ENCODE assay signal across 22 mouse cellular contexts in genomic region chr4:53688965-53689364, GRCm38 (mm10).
"Had no signal": no experiment of that assay in that cellular context is flagged by ENCODE, and none has a peak within 500 bp of the region (broad histone marks: within the 10 kb centered on the region; RNA-seq: fewer than 3 reads in every experiment).

No protein-coding gene starts in this region.

- DNase-seq: heart, postnatal 10 days; heart, postnatal 14 days; heart, postnatal 36 days; heart, postnatal 4 days; kidney, adult 11 months; kidney, adult 18-20 months; kidney, adult 2 months; kidney, adult 8-10 months; kidney, adult 9 months; kidney, postnatal 10 days; kidney, postnatal 14 days; kidney, postnatal 25 days; kidney, postnatal 36 days; kidney, postnatal 4 days; layer of hippocampus, adult 9-11 months; layer of hippocampus, postnatal 36 days had no signal

- ATAC-seq: hindbrain, embryonic 16.5 days; hindbrain, postnatal 0 days; inflammation-experienced regulatory T-cells, adult 6 months; intestine, embryonic 15.5 days; intestine, embryonic 16.5 days; intestine, postnatal 0 days had no signal
